Mouse (Mus musculus) MEL (cell line): Measurements from ENCODE around the gene Rnf123.

Source experiments
- CTCF ChIP-seq, 3 experiments: IDR thresholded peaks in 2 of 3; conservative IDR thresholded peaks in 1 of 3; 2 replicates each; pipeline ENCODE4 v1.5.1; 2011 to 2012; ENCODE audit warnings: low read length in 3 of 3, low read depth in 2 of 3, mild to moderate bottlenecking in 2 of 3, improper control_type of control experiment in 1 of 3, inconsistent platforms in 1 of 3, mixed read lengths in 1 of 3, moderate library complexity in 1 of 3; ENCODE audit not compliant: control insufficient read depth in 1 of 3, insufficient read depth in 1 of 3, poor library complexity in 1 of 3, severe bottlenecking in 1 of 3
- EP300 ChIP-seq, 2 experiments: IDR thresholded peaks; 2 replicates each; pipeline ENCODE4 v1.6.1; 2011; ENCODE audit warnings: improper control_type of control experiment in 2 of 2, low read length in 2 of 2, low read depth in 1 of 2, mild to moderate bottlenecking in 1 of 2
- HCFC1 ChIP-seq: IDR thresholded peaks from 2 replicates; pipeline ENCODE4 v1.6.1; 2012; ENCODE audit warnings: low read depth, mild to moderate bottlenecking, inconsistent platforms, low read length, improper control_type of control experiment, moderate library complexity
- KAT2A ChIP-seq: conservative IDR thresholded peaks from 2 replicates; pipeline ENCODE4 v1.6.1; 2012; ENCODE audit warnings: low read depth, low read length, improper control_type of control experiment, inconsistent platforms
- MAZ ChIP-seq: IDR thresholded peaks from 2 replicates; pipeline ENCODE4 v1.6.1; 2012; ENCODE audit warnings: low read depth, mild to moderate bottlenecking, inconsistent platforms, low read length, improper control_type of control experiment
- NELFE ChIP-seq: IDR thresholded peaks from 2 replicates; pipeline ENCODE4 v1.6.1; 2011; ENCODE audit warnings: low read depth, low read length, improper control_type of control experiment
- POLR2A ChIP-seq, 2 experiments: IDR thresholded peaks; 2 replicates each; pipeline ENCODE4 v1.6.1; 2011 to 2012; ENCODE audit warnings: low read length in 2 of 2, mild to moderate bottlenecking in 2 of 2, control low read depth in 1 of 2, improper control_type of control experiment in 1 of 2, low read depth in 1 of 2, moderate library complexity in 1 of 2; ENCODE audit not compliant: control insufficient read depth in 1 of 2, insufficient read depth in 1 of 2, poor library complexity in 1 of 2
- SIN3A ChIP-seq: IDR thresholded peaks from 2 replicates; pipeline ENCODE4 v1.6.1; 2012; ENCODE audit warnings: low read length, improper control_type of control experiment, inconsistent platforms
- TCF12 ChIP-seq: IDR thresholded peaks from 2 replicates; pipeline ENCODE4 v1.6.1; 2014; ENCODE audit warnings: low read depth, mild to moderate bottlenecking, inconsistent platforms, low read length, improper control_type of control experiment, moderate library complexity
- USF2 ChIP-seq, 2 experiments: IDR thresholded peaks; 2 replicates each; pipeline ENCODE4 v1.6.1; 2011 to 2012; ENCODE audit warnings: improper control_type of control experiment in 2 of 2, low read length in 2 of 2, borderline replicate concordance in 1 of 2, inconsistent platforms in 1 of 2, low read depth in 1 of 2, mild to moderate bottlenecking in 1 of 2; ENCODE audit not compliant: insufficient read depth in 1 of 2
- ZC3H11A ChIP-seq: IDR thresholded peaks from 2 replicates; pipeline ENCODE4 v1.6.1; 2012; ENCODE audit warnings: low read depth, mild to moderate bottlenecking, inconsistent platforms, low read length, improper control_type of control experiment
- ZNF384 ChIP-seq: IDR thresholded peaks from 2 replicates; pipeline ENCODE4 v1.6.1; 2012; ENCODE audit warnings: low read depth, mild to moderate bottlenecking, inconsistent platforms, low read length, improper control_type of control experiment

- TF ChIP-seq CTCF (IDR thresholded peaks at IDR 0.05 in 2 of 3, conservative IDR thresholded peaks at IDR 0.05 in 1 of 3; ENCODE audit: control insufficient read depth in 1 of 3, insufficient read depth in 1 of 3, low read depth in 2 of 3, low read length in 3 of 3, poor library complexity in 1 of 3, severe bottlenecking in 1 of 3) (no peak), HCFC1 (no peak), NELFE (no peak), MAZ (no peak), POLR2A (IDR thresholded peaks at IDR 0.05; ENCODE audit: control insufficient read depth in 1 of 2, insufficient read depth in 1 of 2, low read depth in 1 of 2, low read length in 2 of 2, poor library complexity in 1 of 2) (no peak), USF2 (IDR thresholded peaks at IDR 0.05; ENCODE audit: borderline replicate concordance in 1 of 2, insufficient read depth in 1 of 2, low read depth in 1 of 2, low read length in 2 of 2) (no peak), KAT2A (no peak), TCF12 (no peak), SIN3A (no peak), EP300 (IDR thresholded peaks at IDR 0.05; ENCODE audit: low read depth in 1 of 2, low read length in 2 of 2) (no peak), ZNF384 (no peak), ZC3H11A (no peak)
Observed at GRCm38 (mm10) chr9:108072481-108072924, 10.6 kb downstream of the Rnf123 start.
